Mouse (Mus musculus) left cerebral cortex, adult 9 months (tissue): ENCODE data around the gene Nup107.

Experiments used
- DNase-seq, 2 experiments: peaks; one replicate each; pipeline ENCODE4 v3.0.0; 2022; ENCODE audit warnings: low spot score in 2 of 2

The Nup107 gene

DNA sequence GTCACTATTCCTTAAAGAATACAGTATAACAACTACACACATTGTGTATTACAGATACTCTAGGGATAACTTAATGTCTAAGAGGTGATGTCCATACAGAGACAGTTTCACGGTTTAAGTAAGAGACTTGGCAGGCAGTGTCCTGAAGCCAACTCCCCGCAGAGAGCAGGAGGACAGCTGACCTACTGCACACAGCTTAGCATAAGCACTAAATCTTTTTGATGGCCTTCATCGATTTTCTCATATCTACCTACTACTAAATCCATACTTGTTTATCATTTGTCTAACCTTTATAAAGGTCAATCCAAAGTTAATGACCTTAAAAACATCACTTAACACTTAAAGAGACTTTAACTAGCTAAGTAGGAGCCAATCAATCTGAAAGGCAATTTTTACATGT, 89.0 kb downstream of the Nup107 start:
- no peak for DNase-seq

DNA sequence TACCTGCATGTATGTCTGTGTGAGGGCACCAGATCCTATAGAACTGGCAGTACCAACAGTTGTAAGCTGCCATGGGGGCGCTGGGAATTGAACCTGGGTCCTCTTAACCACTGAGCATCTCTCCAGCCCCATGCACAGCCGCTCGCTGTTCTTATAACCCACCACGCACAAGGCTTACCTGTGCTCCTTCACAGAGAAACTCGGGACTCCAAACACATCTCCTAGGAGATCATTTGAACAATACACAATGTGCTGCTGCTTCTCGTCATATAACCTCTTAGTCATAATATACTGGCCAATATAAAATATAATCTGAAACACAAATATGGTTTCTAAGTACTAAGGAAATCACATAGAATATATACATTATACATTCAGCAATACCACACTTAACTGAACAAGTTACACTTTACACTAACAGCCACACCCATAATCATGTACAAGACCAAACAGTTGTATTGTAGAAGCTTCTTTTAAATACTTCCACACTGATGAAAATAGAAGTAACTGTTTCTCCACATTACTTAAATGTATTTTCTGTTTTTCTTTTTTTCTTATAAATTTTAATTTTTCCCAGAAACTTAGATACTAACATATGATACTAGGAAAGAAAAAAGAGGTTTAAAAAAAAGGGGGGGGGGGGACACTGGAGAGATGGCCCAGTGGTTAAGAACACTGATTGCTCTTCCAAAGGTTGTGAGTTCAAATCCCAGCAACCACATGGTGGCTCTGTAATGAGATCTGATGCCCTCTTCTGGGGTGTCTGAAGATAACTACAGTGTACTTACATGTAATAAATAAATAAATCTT, 90.3 kb downstream of the Nup107 start:
- DNase-seq = no peak

GRCm38 (mm10) chr10:117701034-117701829, 91.3 kb downstream of the Nup107 start:
- DNase-seq = no peak
